In the genomic region with DNA sequence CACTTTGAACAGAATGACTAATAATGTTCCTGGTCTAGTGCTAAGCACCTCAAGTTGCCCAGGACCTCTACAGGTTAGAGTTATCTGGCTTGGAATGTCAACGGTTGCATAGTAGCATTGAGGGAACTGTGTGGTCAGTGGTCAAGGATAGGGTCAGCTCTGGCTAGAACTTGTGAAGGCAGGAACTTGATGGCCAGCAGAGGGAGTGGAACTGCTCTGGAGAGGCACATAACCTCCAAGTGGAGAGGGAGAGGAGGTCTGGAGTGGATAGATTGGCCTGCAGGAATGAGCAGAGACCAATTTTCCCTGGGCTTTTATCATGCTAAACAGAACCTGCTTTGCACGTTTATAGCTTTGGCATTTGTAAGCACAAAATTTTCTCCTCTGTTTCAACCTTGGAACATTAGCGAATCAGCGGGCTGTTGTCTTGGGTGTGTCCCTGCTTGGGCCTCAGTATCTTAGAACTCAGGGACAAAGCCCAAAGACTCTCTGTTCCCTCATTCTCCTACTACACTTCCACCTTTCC, we compare ENCODE assay signal across 15 mouse cellular contexts.
DNase-seq lines count a peak whose midpoint lies in the region; ATAC-seq and TF ChIP-seq lines count a peak whose summit lies in the region.
"Had no signal": no experiment of that assay in that cellular context is flagged by ENCODE, and none has a peak within 500 bp of the region (broad histone marks: within the 10 kb centered on the region; RNA-seq: fewer than 3 reads in every experiment).

No protein-coding gene starts in this region.

- TF ChIP-seq EP300 in heart, adult 2 months (IDR thresholded peaks at IDR 0.05; ENCODE audit: insufficient read depth, low read depth, low read length): no peak

- H3K9me3 ChIP-seq in midbrain, postnatal 0 days (ENCODE audit: low read length): no peaks in the 10 kb centered on the region
- H3K9me3 ChIP-seq in midbrain, embryonic 15.5 days: no peaks in the 10 kb centered on the region
- H3K9me3 ChIP-seq: embryonic facial prominence, embryonic 15.5 days; forebrain, embryonic 13.5 days; limb, embryonic 15.5 days; neural tube, embryonic 13.5 days had no signal

- TF ChIP-seq POLR2A in heart, adult 2 months (IDR thresholded peaks at IDR 0.05; ENCODE audit: insufficient read depth, low read depth, low read length): no peak
- no peak for TF ChIP-seq POLR2A in kidney, adult 2 months (IDR thresholded peaks at IDR 0.05; ENCODE audit: low read depth, low read length)

- H3K27ac ChIP-seq in heart, adult 2 months: no peak overlapping the region
- no peak overlapping the region for H3K27ac ChIP-seq in kidney, adult 2 months (ENCODE audit: insufficient read depth, low read depth, low read length)
- no peak overlapping the region for H3K27ac ChIP-seq in midbrain, postnatal 0 days (ENCODE audit: low read depth, low read length)
- H3K27ac ChIP-seq in midbrain, embryonic 15.5 days: no peak overlapping the region
- H3K27ac ChIP-seq: embryonic facial prominence, embryonic 15.5 days; forebrain, embryonic 13.5 days; neural tube, embryonic 13.5 days had no signal

- intact Hi-C loops in heart, adult 2 months (cut with DNase I): no loop called here
- intact Hi-C loops in heart, postnatal 25 days (cut with DNase I): no loop called here

- no peaks in the 10 kb centered on the region for H3K27me3 ChIP-seq in heart, adult 2 months (ENCODE audit: control insufficient read depth, insufficient read depth, low read length)
- no peaks in the 10 kb centered on the region for H3K27me3 ChIP-seq in kidney, adult 2 months (replicated peaks; ENCODE audit: control insufficient read depth, insufficient read depth, low read length)
- H3K27me3 ChIP-seq in midbrain, postnatal 0 days (ENCODE audit: insufficient read depth, low read length): no peaks in the 10 kb centered on the region
- no peaks in the 10 kb centered on the region for H3K27me3 ChIP-seq in midbrain, embryonic 15.5 days (replicated peaks)
- H3K27me3 ChIP-seq: embryonic facial prominence, embryonic 15.5 days; forebrain, embryonic 13.5 days; limb, embryonic 15.5 days; neural tube, embryonic 13.5 days had no signal

- no peak overlapping the region for H3K4me3 ChIP-seq in heart, adult 2 months
- H3K4me3 ChIP-seq in kidney, adult 2 months (ENCODE audit: insufficient read depth, low read depth, low read length): no peak overlapping the region
- no peak overlapping the region for H3K4me3 ChIP-seq in midbrain, postnatal 0 days (ENCODE audit: low read depth, low read length)
- H3K4me3 ChIP-seq in midbrain, embryonic 15.5 days: no peak overlapping the region
- H3K4me3 ChIP-seq: embryonic facial prominence, embryonic 15.5 days; forebrain, embryonic 13.5 days; limb, embryonic 15.5 days; neural tube, embryonic 13.5 days had no signal

- no peak for ATAC-seq in midbrain, postnatal 0 days (ENCODE audit: low FRiP score)
- no peak for ATAC-seq in midbrain, embryonic 15.5 days (replicated peaks)
- ATAC-seq: forebrain, embryonic 13.5 days; midbrain, embryonic 16.5 days had no signal

- DNase-seq in heart, adult 2 months: no peak
- no peak for DNase-seq in heart, postnatal 25 days (ENCODE audit: low spot score)
- no peak for DNase-seq in kidney, adult 2 months
- no peak for DNase-seq in kidney, postnatal 25 days
- DNase-seq in midbrain, postnatal 0 days (ENCODE audit: low spot score): no peak
- DNase-seq in adrenal gland, postnatal 4 days (ENCODE audit: low spot score in 2 of 2): no peak
- no peak for DNase-seq in adrenal gland, postnatal 10 days
- DNase-seq: B cell, adult 2 months; thymus, postnatal 4 days had no signal

- H3K4me2 ChIP-seq in midbrain, postnatal 0 days (ENCODE audit: low read depth, low read length, poor library complexity, severe bottlenecking): no peak overlapping the region
- no peak overlapping the region for H3K4me2 ChIP-seq in midbrain, embryonic 15.5 days
- H3K4me2 ChIP-seq: embryonic facial prominence, embryonic 15.5 days; forebrain, embryonic 13.5 days; limb, embryonic 15.5 days; neural tube, embryonic 13.5 days had no signal

- no peaks in the 10 kb centered on the region for H3K79me2 ChIP-seq in heart, adult 2 months (replicated peaks; ENCODE audit: control insufficient read depth, insufficient read depth, low read length)

- peaks cover 7% of the 10 kb centered on the region for H3K4me1 ChIP-seq in heart, adult 2 months (ENCODE audit: control insufficient read depth, insufficient read depth, low read length)
- no peaks in the 10 kb centered on the region for H3K4me1 ChIP-seq in kidney, adult 2 months (ENCODE audit: control insufficient read depth, insufficient read depth, low read length)
- H3K4me1 ChIP-seq in midbrain, postnatal 0 days (ENCODE audit: insufficient read depth, low read length): no peaks in the 10 kb centered on the region
- no peaks in the 10 kb centered on the region for H3K4me1 ChIP-seq in midbrain, embryonic 15.5 days
- H3K4me1 ChIP-seq: forebrain, embryonic 13.5 days; neural tube, embryonic 13.5 days had no signal

- peaks cover 4% of the 10 kb centered on the region; the same call in 1 of the 2 replicates for H3K36me3 ChIP-seq in heart, adult 2 months (ENCODE audit: control insufficient read depth, insufficient read depth, low read length)
- H3K36me3 ChIP-seq in kidney, adult 2 months (ENCODE audit: control insufficient read depth, insufficient read depth, low read length): 0 out of 2 replicates have a peak, but pooled peaks cover 1% of the 10 kb centered on the region
- peaks cover 7% of the 10 kb centered on the region; the same call in 1 of the 2 replicates for H3K36me3 ChIP-seq in midbrain, postnatal 0 days (ENCODE audit: insufficient read depth, low read length)
- H3K36me3 ChIP-seq in midbrain, embryonic 15.5 days (replicated peaks): peaks cover 18% of the 10 kb centered on the region

- H3K9ac ChIP-seq in heart, adult 2 months (ENCODE audit: low read depth, low read length): no peak overlapping the region
- no peak overlapping the region for H3K9ac ChIP-seq in midbrain, postnatal 0 days (replicated peaks; ENCODE audit: low read length, poor library complexity, severe bottlenecking)
- H3K9ac ChIP-seq in midbrain, embryonic 15.5 days: no peak overlapping the region
- H3K9ac ChIP-seq: embryonic facial prominence, embryonic 15.5 days; forebrain, embryonic 13.5 days; limb, embryonic 15.5 days; neural tube, embryonic 13.5 days had no signal

- TF ChIP-seq CTCF in heart, adult 2 months (IDR thresholded peaks at IDR 0.05): peak; percentile 42
- TF ChIP-seq CTCF in kidney, adult 2 months (conservative IDR thresholded peaks at IDR 0.05; ENCODE audit: insufficient read depth, insufficient read length, low read depth, low read length): peak; percentile 41
- TF ChIP-seq CTCF in midbrain, postnatal 0 days (IDR thresholded peaks at IDR 0.05): peak; percentile 25

- 77% methylated on average over 4 of the region's 4 CpGs for WGBS in heart, adult 2 months
- WGBS in kidney, adult 2 months: 80% methylated on average over 4 of the region's 4 CpGs
- WGBS in midbrain, postnatal 0 days: 84% methylated on average over 4 of the region's 4 CpGs
- 85% methylated on average over 4 of the region's 4 CpGs for WGBS in midbrain, embryonic 15.5 days
